Mouse (Mus musculus) lung, postnatal 4 days (tissue): ENCODE results near the gene Tnfrsf19.

Experiments used
- DNase-seq, 2 experiments: peaks; one replicate each; pipeline ENCODE4 v3.0.0; 2021

Gene Tnfrsf19

GRCm38 (mm10) chr14:60957611-60958157 lies 88.6 kb downstream of the Tnfrsf19 start:
- DNase-seq, result no peak

GRCm38 (mm10) chr14:60937481-60938039 lies 108.7 kb downstream of the Tnfrsf19 start:
- DNase-seq, result no peak

DNA sequence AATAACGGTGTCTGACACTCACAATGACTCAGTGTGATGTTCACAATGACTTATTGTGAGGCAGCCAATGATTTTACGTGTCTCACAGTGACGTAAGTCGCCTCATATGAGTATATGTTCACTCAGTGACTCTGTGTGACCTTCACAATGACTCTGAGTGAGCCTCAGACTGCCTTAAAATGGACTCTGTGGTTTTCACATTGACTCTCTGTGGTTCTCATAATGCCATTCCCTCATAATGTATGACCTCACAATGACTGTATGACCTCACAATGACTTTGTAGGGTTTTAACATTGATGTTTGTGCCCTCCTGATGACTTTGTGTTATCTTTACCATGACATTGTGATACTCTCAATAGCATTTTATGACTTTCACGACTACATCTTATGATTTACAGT lies 110.6 kb downstream of the Tnfrsf19 start:
- no peak for DNase-seq

- DNase-seq, result no peak
Measured at GRCm38 (mm10) chr14:60926011-60926410, 120.3 kb downstream of the Tnfrsf19 start.

GRCm38 (mm10) chr14:60916661-60917060 lies 129.6 kb downstream of the Tnfrsf19 start:
- DNase-seq, result no peak
